Mouse (Mus musculus) layer of hippocampus, postnatal 14 days (tissue): ENCODE data around the gene Tbcc. TPM values are rescaled to one million over a fixed set of nuclear protein-coding genes. Genes with fewer than 3 reads are reported as not detected.

Experiments used
- DNase-seq, 2 experiments: peaks; one replicate each; pipeline ENCODE4 v3.0.0; 2021 to 2022; ENCODE audit warnings: low spot score in 2 of 2, mixed read lengths in 1 of 2
- total RNA-seq, 2 experiments: library from RNA; stranded (reverse); gene quantifications; 2 replicates each; pipeline ENCODE4 v1.2.3; 2021

Gene Tbcc
- total RNA-seq, 2 experiments from 2014 or later: 36.4 to 38.2 TPM

GRCm38 (mm10) chr17:46900941-46901340 is 10.5 kb downstream of the Tbcc start:
- DNase-seq: no peak

- DNase-seq: peak; percentile 65 to 66
Observed at GRCm38 (mm10) chr17:46903876-46904490, 13.5 kb downstream of the Tbcc start.

DNA sequence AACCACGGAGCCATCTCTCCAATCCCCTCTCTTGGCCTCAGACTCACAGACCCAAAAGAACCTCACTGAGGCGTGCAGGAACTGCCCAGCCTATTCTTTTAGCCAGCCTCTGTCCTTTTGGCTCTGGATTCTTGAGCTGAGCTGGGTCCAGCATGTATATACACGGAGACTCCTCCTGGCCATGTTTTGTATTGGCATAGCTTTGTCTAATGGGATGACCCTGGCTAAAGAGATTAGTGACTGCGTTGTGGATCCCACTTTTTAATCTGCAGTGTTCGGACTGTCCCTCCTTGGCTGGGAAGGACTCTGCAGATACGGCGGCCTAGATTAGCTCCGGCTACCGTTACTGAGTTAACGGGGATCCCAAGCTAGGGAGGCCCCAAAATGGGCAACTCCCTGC is 19.7 kb downstream of the Tbcc start, which contains the start of gene Prph2:
Gene Prph2 (plus strand): TSS at position 274 of the 400 bp plus-strand sequence.
- no peak for DNase-seq

DNA sequence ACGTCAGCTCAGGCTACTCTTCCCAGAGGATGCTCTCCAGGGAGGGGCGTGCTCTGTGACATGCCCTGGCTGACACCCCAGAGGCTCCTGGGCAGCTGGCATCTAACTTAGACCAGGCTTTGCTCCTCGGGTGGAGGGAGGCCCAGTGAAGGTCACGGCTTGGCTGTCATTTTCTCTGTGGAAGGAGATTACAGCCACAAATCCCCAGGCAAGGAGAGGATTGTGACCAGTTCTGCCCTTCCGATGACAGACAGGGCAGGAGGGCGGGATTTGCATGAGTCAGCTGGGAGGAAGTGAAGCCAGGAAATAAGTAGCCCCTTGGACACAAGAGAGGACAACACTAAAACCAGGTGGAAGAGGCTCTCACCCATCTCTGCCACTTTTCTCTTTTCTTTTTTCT is 21.8 kb downstream of the Tbcc start:
- no peak for DNase-seq

GRCm38 (mm10) chr17:46915129-46915528 is 24.6 kb downstream of the Tbcc start:
- DNase-seq: no peak

- DNase-seq: no peak
Observed at GRCm38 (mm10) chr17:46918951-46919350, 28.5 kb downstream of the Tbcc start.

- DNase-seq: no peak
Observed at GRCm38 (mm10) chr17:46920855-46921254, 30.4 kb downstream of the Tbcc start.

GRCm38 (mm10) chr17:46926192-46926591 is 35.7 kb downstream of the Tbcc start:
- DNase-seq: no peak

DNA sequence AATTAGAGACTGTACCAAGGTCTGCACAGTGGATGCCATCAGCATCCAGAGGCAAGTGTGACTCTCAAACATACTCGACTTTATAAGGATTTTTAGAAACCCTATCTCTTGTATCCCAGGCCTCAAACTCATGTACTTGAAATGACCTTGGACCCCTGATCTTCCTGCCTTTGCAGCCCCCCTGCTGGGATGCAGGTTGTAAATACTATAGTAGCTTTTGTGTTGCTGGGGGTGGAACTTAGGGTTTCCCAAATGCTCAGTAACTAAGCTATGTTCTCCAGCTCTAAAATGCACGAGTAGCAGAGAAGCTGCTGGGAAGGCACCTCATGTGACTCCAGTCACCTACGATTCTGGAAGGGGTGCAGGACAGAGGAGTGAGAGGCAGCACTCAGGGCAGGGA is 36.5 kb downstream of the Tbcc start:
- DNase-seq: no peak

DNA sequence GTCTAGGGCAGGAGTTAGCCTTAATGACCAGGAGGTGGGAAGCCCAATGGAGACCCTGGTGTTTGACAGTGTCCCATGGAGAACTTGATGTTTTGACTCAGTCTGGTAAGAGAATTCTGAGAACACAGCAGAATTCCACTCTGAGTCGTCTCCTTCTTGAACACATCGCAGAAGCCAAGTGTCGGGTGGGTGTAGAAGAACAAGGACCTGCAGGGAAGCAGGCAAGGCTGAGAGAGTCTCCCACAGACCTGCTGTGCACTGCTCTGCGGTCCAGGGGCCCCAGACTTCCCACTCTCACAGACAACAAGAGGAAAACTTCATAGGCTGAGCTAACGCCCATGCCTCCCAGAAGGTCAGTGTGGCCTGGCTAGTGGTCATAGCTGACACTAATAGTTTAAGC is 37.3 kb downstream of the Tbcc start:
- no peak for DNase-seq

- no peak for DNase-seq
Observed at GRCm38 (mm10) chr17:46929277-46929676, 38.8 kb downstream of the Tbcc start.

DNA sequence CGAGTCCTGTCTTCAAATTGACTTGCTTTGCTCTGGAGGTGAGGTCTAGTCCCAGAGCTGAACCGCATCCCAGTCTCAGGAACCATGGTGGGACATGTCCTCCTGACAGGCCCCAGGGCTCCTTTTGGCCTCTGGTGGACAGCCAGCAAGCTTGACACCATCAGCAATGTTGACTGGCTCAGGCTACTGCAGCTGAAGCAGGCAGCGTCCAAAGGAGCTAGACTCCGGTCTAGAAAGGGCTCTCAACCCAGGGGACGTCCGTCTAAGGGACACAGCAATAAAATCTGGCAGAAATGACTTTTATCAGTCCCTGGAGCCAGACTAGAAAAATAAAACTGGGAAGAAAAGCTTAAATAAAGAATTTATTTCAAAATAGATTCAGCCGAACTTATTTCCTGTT is 39.4 kb downstream of the Tbcc start:
- DNase-seq: no peak

- DNase-seq: no peak
Observed at GRCm38 (mm10) chr17:46932961-46933360, 42.5 kb downstream of the Tbcc start.

GRCm38 (mm10) chr17:46933557-46934348 is 43.3 kb downstream of the Tbcc start:
- peak in 1 of 2 experiments; percentile 60 for DNase-seq

DNA sequence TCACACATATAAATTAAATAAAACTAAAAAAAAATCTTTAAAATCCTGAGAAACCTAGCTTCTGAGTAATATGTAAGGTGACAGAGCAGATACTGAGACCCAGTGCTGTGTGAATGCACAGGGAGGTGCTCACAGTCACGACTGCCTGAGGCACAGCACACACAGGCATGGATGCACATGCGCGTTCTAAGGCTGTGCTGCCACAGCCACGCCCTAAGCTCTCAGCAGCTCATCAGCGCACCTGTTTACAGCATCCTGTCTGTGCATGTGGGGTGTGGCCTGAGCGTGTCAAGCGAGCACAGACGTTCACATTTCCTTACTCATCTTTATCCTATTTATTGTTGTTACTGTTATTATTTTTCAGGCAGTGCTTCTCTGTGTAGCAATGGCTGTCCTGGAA is 50.0 kb downstream of the Tbcc start:
- DNase-seq: no peak

Other genes with a start within 250 kb of the Tbcc start
- 10 to 100 TPM; 15.1 to 16.7 TPM for gene Klc4, start 244.7 kb upstream of the Tbcc start, total RNA-seq
- gene Mrpl2, start 244.5 kb upstream of the Tbcc start, total RNA-seq: 10 to 100 TPM; 51.1 to 54.3 TPM
- gene Cul7, start 240.3 kb upstream of the Tbcc start, total RNA-seq: 10 to 100 TPM; 23.8 to 24.4 TPM
- 10 to 100 TPM; 12.5 to 15.7 TPM for gene Rrp36, start 216.3 kb upstream of the Tbcc start, total RNA-seq
- 100 to 1,000 TPM in 1 of 2 experiments, 10 to 100 TPM in 1; 98.2 to 103 TPM for gene Mea1, start 211.9 kb upstream of the Tbcc start, total RNA-seq
- gene Klhdc3, start 209.8 kb upstream of the Tbcc start, total RNA-seq: 100 to 1,000 TPM; 174 to 176 TPM
- gene Ppp2r5d, start 185.6 kb upstream of the Tbcc start, total RNA-seq: 10 to 100 TPM; 88.1 to 92.2 TPM
- gene Pex6, start 179.2 kb upstream of the Tbcc start, total RNA-seq: 10 to 100 TPM; 32.0 to 36.8 TPM
- under 1 TPM; 0.76 to 0.98 TPM for gene Gnmt, start 161.5 kb upstream of the Tbcc start, total RNA-seq
- 10 to 100 TPM; 53.9 to 57.2 TPM for gene Cnpy3, start 138.5 kb upstream of the Tbcc start, total RNA-seq
- under 1 TPM in 1 of 2 experiments, not detected in 1; 0.31 TPM for gene Ptcra, start 127.0 kb upstream of the Tbcc start, total RNA-seq
- gene 2310039H08Rik, start 118.0 kb upstream of the Tbcc start, total RNA-seq: 10 to 100 TPM; 12.0 to 12.5 TPM
- gene Rpl7l1, start 108.0 kb upstream of the Tbcc start, total RNA-seq: 10 to 100 TPM; 47.5 to 48.7 TPM
- 10 to 100 TPM; 38.6 to 43.7 TPM for gene Bicral, start 32.2 kb upstream of the Tbcc start, total RNA-seq
- not detected for gene Prph2, start 19.8 kb downstream of the Tbcc start, total RNA-seq
- gene Ubr2, start 119.9 kb downstream of the Tbcc start, total RNA-seq: 10 to 100 TPM; 52.3 to 52.4 TPM